Mouse (Mus musculus): Measurements from ENCODE around the gene Gm17606.
A peak's percentile ranks its signal among the peaks of the same experiment; 100 is the strongest.

The Gm17606 gene

GRCm38 (mm10) chr14:54669381-54669780, 28.6 kb downstream of the Gm17606 start:
- DNase-seq: peak; percentile 84

GRCm38 (mm10) chr14:54674317-54674716, 33.6 kb downstream of the Gm17606 start:
- DNase-seq: peak; percentile 68

GRCm38 (mm10) chr14:54676290-54676689, 35.5 kb downstream of the Gm17606 start:
- no peak for DNase-seq

- DNase-seq: no peak
Observed at GRCm38 (mm10) chr14:54678657-54679304, 38.0 kb downstream of the Gm17606 start.

GRCm38 (mm10) chr14:54682396-54682795, 41.6 kb downstream of the Gm17606 start:
- no peak for DNase-seq

- DNase-seq: no peak
Observed at GRCm38 (mm10) chr14:54685471-54685870, 44.7 kb downstream of the Gm17606 start.

GRCm38 (mm10) chr14:54686063-54686521, 45.3 kb downstream of the Gm17606 start, which contains the start of gene 1700123O20Rik:
1700123O20Rik (plus strand) TSS chr14:54686216.
- peak; percentile 87 for DNase-seq

GRCm38 (mm10) chr14:54686522-54687143, 45.9 kb downstream of the Gm17606 start, which contains the start of gene Acin1:
Acin1 (minus strand) TSS chr14:54686931.
- DNase-seq: peak; percentile 100

- no peak for DNase-seq
Observed at GRCm38 (mm10) chr14:54687251-54687650, 46.5 kb downstream of the Gm17606 start.

- no peak for DNase-seq
Observed at GRCm38 (mm10) chr14:54695042-54695441, 54.3 kb downstream of the Gm17606 start.

GRCm38 (mm10) chr14:54696752-54697151, 56.0 kb downstream of the Gm17606 start:
- DNase-seq: no peak
